Mouse (Mus musculus) megakaryocyte, embryonic 14.5 days (primary cell): ENCODE measurements around the gene Bmp3. TPM values are rescaled to one million over a fixed set of nuclear protein-coding genes. Genes with fewer than 3 reads are reported as not detected.

Experiments
- H3K27me3 ChIP-seq: replicated peaks from 2 replicates; pipeline ENCODE3; 2012; ENCODE audit warnings: inconsistent platforms
- H3K36me3 ChIP-seq: replicated peaks from 2 replicates; pipeline ENCODE3; 2012; ENCODE audit warnings: low read length, inconsistent platforms, mixed read lengths
- H3K4me1 ChIP-seq: 2 replicates; pipeline ENCODE4 v1.6.1; 2012; ENCODE audit warnings: inconsistent platforms
- H3K4me3 ChIP-seq: replicated peaks from 2 replicates; pipeline ENCODE3; 2012; ENCODE audit warnings: moderate library complexity, mild to moderate bottlenecking, inconsistent platforms
- H3K9me3 ChIP-seq: 2 replicates; pipeline ENCODE4 v1.6.1; 2012; ENCODE audit warnings: inconsistent platforms
- FLI1 ChIP-seq: IDR thresholded peaks from 2 replicates; pipeline ENCODE4 v1.6.1; 2012; ENCODE audit warnings: low read length, inconsistent platforms, mixed read lengths
- GATA1 ChIP-seq: IDR thresholded peaks from 3 replicates; pipeline ENCODE4 v1.6.1; 2012; ENCODE audit warnings: mixed read lengths, low read length, inconsistent platforms, borderline replicate concordance
- polyA plus RNA-seq: library from polyadenylated mRNA; stranded (reverse); fragments of >175 nt; gene quantifications from 2 replicates; pipeline ENCODE4 v1.2.3, GENCODE M21; 2012; ENCODE audit warnings: low replicate concordance; ENCODE audit not compliant: insufficient read depth

Bmp3 gene
- polyA plus RNA-seq = not detected in 2 replicates

- H3K9me3 ChIP-seq = peaks cover 12% of the 10 kb centered on the region; the same call in 1 of the 2 replicates
- TF ChIP-seq GATA1 (no peak), FLI1 (no peak)
- H3K4me3 ChIP-seq = no peak within 1 kb of the TSS
- no peaks in the 10 kb centered on the region for H3K36me3 ChIP-seq
- no peaks in the 10 kb centered on the region for H3K4me1 ChIP-seq
- H3K27me3 ChIP-seq = peaks cover 37% of the 10 kb centered on the region
These were observed at the start of gene Bmp3 for GRCm38 (mm10) chr5:98854264-98854626. TSS of gene Bmp3 (plus strand) at chr5:98854415.

GRCm38 (mm10) chr5:98804761-98805160 is 49.5 kb upstream of the Bmp3 start:
- Histone ChIP-seq H3K4me1 (no peaks in the 10 kb centered on the region), H3K36me3 (no peaks in the 10 kb centered on the region), H3K4me3 (no peak overlapping the region), H3K27me3 (no peaks in the 10 kb centered on the region), H3K9me3 (peaks cover 28% of the 10 kb centered on the region)
- TF ChIP-seq GATA1 (no peak), FLI1 (no peak)

- H3K27me3 ChIP-seq = no peaks in the 10 kb centered on the region
- H3K36me3 ChIP-seq = no peaks in the 10 kb centered on the region
- no peak for TF ChIP-seq GATA1
- no peak for TF ChIP-seq FLI1
- no peak overlapping the region for H3K4me3 ChIP-seq
- H3K4me1 ChIP-seq = no peaks in the 10 kb centered on the region
- H3K9me3 ChIP-seq = peaks cover 27% of the 10 kb centered on the region
These were observed 47.7 kb upstream of the Bmp3 start for GRCm38 (mm10) chr5:98806492-98806891.

GRCm38 (mm10) chr5:98807022-98807421 is 47.2 kb upstream of the Bmp3 start:
- TF ChIP-seq FLI1 (no peak), GATA1 (no peak)
- Histone ChIP-seq H3K36me3 (no peaks in the 10 kb centered on the region), H3K4me1 (no peaks in the 10 kb centered on the region), H3K27me3 (no peaks in the 10 kb centered on the region), H3K4me3 (no peak overlapping the region), H3K9me3 (peaks cover 25% of the 10 kb centered on the region)

DNA sequence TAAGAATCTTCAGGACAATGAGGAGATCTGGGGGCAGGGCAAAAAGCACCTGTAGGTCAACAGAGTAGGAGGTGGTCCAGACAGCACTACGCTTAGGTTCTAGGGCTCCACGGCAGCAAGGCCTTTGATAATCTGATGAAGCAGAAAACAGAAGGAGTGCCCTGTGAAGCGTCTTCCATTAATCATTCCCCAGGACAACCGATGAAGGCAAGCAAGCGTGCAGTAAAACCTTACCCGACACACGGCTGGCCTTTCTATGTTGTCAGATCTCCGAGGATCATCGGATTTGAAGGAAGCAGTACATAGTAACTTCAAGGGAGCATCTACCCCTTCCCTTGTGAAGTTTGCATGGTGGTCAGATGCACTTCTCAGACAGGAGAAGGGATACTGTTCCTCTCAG is 46.3 kb upstream of the Bmp3 start:
- TF ChIP-seq FLI1 = no peak
- TF ChIP-seq GATA1 = no peak
- H3K4me3 ChIP-seq = no peak overlapping the region
- peaks cover 27% of the 10 kb centered on the region for H3K9me3 ChIP-seq
- H3K27me3 ChIP-seq = no peaks in the 10 kb centered on the region
- no peaks in the 10 kb centered on the region for H3K4me1 ChIP-seq
- H3K36me3 ChIP-seq = no peaks in the 10 kb centered on the region

- no peaks in the 10 kb centered on the region for H3K4me1 ChIP-seq
- no peaks in the 10 kb centered on the region for H3K27me3 ChIP-seq
- no peak overlapping the region for H3K4me3 ChIP-seq
- TF ChIP-seq GATA1 = no peak
- TF ChIP-seq FLI1 = no peak
- no peaks in the 10 kb centered on the region for H3K36me3 ChIP-seq
- H3K9me3 ChIP-seq = peaks cover 8% of the 10 kb centered on the region; the same call in 1 of the 2 replicates
These were observed 41.8 kb upstream of the Bmp3 start for GRCm38 (mm10) chr5:98812380-98812779.

DNA sequence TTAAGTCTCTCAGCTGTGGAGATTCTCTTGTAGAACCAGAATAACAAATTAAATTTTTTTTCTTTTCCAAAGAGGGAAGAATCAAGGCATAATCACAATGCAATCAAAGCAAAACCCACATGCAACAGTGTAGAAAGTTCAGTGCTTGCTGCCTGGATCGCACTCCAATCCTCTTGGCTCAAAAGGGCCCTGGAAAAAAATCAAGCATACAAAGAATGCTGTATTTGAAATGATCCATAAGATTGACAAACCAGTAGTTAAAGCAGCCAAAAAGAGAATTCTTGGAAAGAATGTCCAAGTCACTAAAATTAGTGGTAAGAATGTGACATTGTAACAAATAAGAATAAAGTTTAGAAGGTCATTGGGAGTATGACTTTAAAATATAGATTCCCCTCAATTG is 38.9 kb upstream of the Bmp3 start:
- H3K27me3 ChIP-seq = no peaks in the 10 kb centered on the region
- no peaks in the 10 kb centered on the region for H3K4me1 ChIP-seq
- no peaks in the 10 kb centered on the region for H3K36me3 ChIP-seq
- TF ChIP-seq FLI1 (no peak), GATA1 (no peak)
- no peak overlapping the region for H3K4me3 ChIP-seq
- peaks cover 5% of the 10 kb centered on the region; the same call in 1 of the 2 replicates for H3K9me3 ChIP-seq

DNA sequence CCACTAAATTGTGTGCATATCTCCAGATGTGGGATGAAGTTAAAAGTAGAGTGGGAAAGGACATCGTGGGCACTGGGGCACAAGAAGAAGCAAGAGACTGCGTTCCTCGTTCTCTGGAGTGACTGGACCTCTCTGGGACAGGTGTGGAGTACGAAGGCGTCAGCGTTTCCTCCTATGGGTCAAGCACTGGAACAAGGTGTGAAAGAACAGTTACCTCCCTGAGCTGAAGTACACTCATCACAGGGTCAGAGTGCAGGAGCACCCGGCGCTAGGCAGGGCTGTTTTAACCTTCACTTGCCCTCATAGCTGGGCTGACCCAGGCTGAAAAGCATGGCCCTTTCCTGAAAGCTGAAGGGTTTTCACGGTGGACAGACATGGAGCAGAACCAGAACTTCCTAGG is 20.5 kb upstream of the Bmp3 start:
- Histone ChIP-seq H3K9me3 (0 out of 2 replicates have a peak, but pooled peaks cover 8% of the 10 kb centered on the region), H3K27me3 (no peaks in the 10 kb centered on the region), H3K36me3 (no peaks in the 10 kb centered on the region), H3K4me3 (no peak overlapping the region), H3K4me1 (no peaks in the 10 kb centered on the region)
- TF ChIP-seq FLI1 (no peak), GATA1 (no peak)

- Histone ChIP-seq H3K4me1 (no peaks in the 10 kb centered on the region), H3K27me3 (no peaks in the 10 kb centered on the region), H3K36me3 (no peaks in the 10 kb centered on the region), H3K9me3 (0 out of 2 replicates have a peak, but pooled peaks cover 8% of the 10 kb centered on the region), H3K4me3 (no peak overlapping the region)
- no peak for TF ChIP-seq FLI1
These were observed 19.9 kb upstream of the Bmp3 start for GRCm38 (mm10) chr5:98834300-98834699.

- no peaks in the 10 kb centered on the region for H3K27me3 ChIP-seq
- H3K9me3 ChIP-seq = peaks cover 3% of the 10 kb centered on the region; the same call in 1 of the 2 replicates
- no peak for TF ChIP-seq FLI1
- TF ChIP-seq GATA1 = no peak
- no peaks in the 10 kb centered on the region for H3K4me1 ChIP-seq
- H3K4me3 ChIP-seq = no peak overlapping the region
- H3K36me3 ChIP-seq = no peaks in the 10 kb centered on the region
These were observed 11.5 kb upstream of the Bmp3 start for GRCm38 (mm10) chr5:98842600-98843310.

DNA sequence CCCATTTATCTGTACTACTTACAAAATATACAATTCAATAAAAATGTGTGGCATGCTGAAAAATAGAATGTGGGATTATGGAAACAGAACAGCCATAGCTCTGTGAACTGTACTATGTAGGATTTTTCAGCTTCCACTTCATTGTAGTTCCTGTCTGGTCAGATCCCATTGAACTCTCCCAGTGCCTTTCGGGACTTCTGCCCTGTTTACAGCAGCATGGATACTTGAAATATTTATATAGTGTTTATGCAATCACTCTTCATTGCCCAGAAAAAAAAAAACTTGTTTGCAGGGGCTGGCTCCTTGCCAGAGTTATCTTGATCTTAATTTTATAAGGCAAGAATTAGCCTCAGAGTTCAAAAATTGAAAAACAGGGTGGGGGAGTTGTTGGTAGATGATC is 9.6 kb upstream of the Bmp3 start:
- no peaks in the 10 kb centered on the region for H3K4me1 ChIP-seq
- no peaks in the 10 kb centered on the region for H3K36me3 ChIP-seq
- peaks cover 3% of the 10 kb centered on the region; the same call in 1 of the 2 replicates for H3K9me3 ChIP-seq
- no peak overlapping the region for H3K4me3 ChIP-seq
- no peaks in the 10 kb centered on the region for H3K27me3 ChIP-seq
- TF ChIP-seq GATA1 (no peak), FLI1 (no peak)
